Mouse (Mus musculus) midbrain, embryonic 14.5 days (tissue): Measurements from ENCODE around the gene Ciart. TPM values are rescaled to one million over a fixed set of nuclear protein-coding genes. Genes with fewer than 3 reads are reported as not detected.

Experiments
- ATAC-seq: fragments of 200-750 bp; cut with Nextera tagmentation; 2 replicates; pipeline ENCODE4 v1.8.0; 2017; ENCODE audit warnings: moderate number of reproducible peaks, moderate library complexity; ENCODE audit not compliant: low FRiP score, low TSS enrichment
- DNase-seq: peaks from one replicate; pipeline ENCODE4 v3.0.0-alpha.2; 2015
- H3K27ac ChIP-seq: fragments of 300-500 bp; sonication (generic); replicated peaks from 2 replicates; pipeline ENCODE4 v1.5.1; 2014; ENCODE audit warnings: mild to moderate bottlenecking, low read depth, low read length, moderate library complexity
- H3K27me3 ChIP-seq: fragments of 300-500 bp; sonication (generic); 2 replicates; pipeline ENCODE4 v1.6.1; 2014; ENCODE audit warnings: low read length, control low read depth, mixed read lengths; ENCODE audit not compliant: control insufficient read depth, insufficient read depth
- H3K36me3 ChIP-seq: fragments of 300-500 bp; sonication (generic); 2 replicates; pipeline ENCODE4 v1.6.1; 2014; ENCODE audit warnings: low read length, control low read depth; ENCODE audit not compliant: control insufficient read depth, insufficient read depth
- H3K4me1 ChIP-seq: fragments of 300-500 bp; sonication (generic); 2 replicates; pipeline ENCODE4 v1.6.1; 2014; ENCODE audit warnings: mild to moderate bottlenecking, antibody characterized with exemption, low read length, control low read depth; ENCODE audit not compliant: control insufficient read depth, insufficient read depth
- H3K4me2 ChIP-seq: fragments of 300-500 bp; sonication (generic); 2 replicates; pipeline ENCODE4 v1.6.1; 2014; ENCODE audit warnings: mild to moderate bottlenecking, low read length, moderate library complexity
- H3K4me3 ChIP-seq: fragments of 300-500 bp; sonication (generic); replicated peaks from 2 replicates; pipeline ENCODE4 v1.5.1; 2014; ENCODE audit warnings: low read depth, low read length
- H3K9ac ChIP-seq: fragments of 300-500 bp; sonication (generic); replicated peaks from 2 replicates; pipeline ENCODE4 v1.6.1; 2014; ENCODE audit warnings: mild to moderate bottlenecking, low read length, moderate library complexity
- H3K9me3 ChIP-seq: fragments of 300-500 bp; sonication (generic); 2 replicates; pipeline ENCODE4 v1.6.1; 2016; ENCODE audit warnings: low read length, control low read depth, mixed read lengths; ENCODE audit not compliant: control insufficient read depth
- WGBS: fragments of 180-500 bp; shearing (Covaris S2); extraction: QIAGEN DNeasy Blood & Tissue Kit; methylation state at CpG from one replicate; pipeline ENCODE4 v1.1.7; 2014; 5-methylcytosine and 5-hydroxymethylcytosine counted together
- polyA plus RNA-seq: library from polyadenylated mRNA; unstranded; fragments of >200 nt; fragmentation: Nextera tagmentation; extraction: Ambion mirVana; gene quantifications from 2 replicates; pipeline ENCODE4 v1.2.1, GENCODE M21; 2014

Ciart gene
- polyA plus RNA-seq: 3.1 and 3.9 TPM in 2 replicates

DNA sequence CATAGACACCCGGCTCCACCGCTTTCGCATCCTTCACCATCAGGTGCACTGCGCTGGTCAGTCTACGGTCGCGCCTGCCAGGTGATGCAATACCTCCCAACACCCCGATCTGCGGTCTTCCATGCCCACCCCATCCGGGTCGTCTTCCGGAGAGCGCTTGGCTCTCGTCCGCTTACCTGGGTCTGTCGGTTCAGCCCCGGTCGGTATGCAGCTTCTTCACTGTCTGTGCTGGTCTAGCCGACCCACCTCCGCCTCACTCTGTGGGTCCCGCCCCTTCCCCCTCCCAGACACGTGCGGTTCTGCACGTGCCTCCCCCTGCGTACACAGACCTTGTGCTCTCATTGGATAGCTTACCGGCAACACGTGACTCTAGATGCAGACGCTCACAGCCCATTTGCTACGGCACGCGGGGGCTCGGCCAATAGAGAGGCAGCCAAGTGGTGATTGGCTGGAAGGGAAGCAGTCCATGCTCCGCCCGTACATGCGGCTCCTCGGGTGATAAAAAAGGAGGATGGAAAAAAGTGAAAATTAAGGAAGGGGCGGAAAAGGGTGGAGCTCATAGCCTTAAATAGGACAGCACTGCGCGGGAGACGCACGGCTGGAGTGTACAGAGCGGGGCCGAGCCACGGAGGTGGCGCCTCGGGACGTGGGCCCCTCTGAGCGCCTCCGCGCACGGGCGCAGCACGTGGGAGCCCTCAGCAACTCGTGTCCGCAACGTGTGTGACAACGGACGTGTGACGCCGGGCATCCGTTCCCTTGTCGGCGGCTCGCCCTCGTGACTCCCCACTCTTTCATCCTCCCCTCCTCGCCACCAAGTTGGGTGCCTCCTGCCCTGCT lies at the start of gene Ciart:
Gene Ciart (minus strand): TSS at position 273 of the 837 bp plus-strand sequence.
- H3K9ac ChIP-seq: peak within 1 kb of the TSS; percentile 37; the same call in 1 of the 2 replicates
- H3K4me2 ChIP-seq: peak within 1 kb of the TSS; percentile 98
- H3K4me3 ChIP-seq: peak within 1 kb of the TSS; percentile 54
- H3K4me1 ChIP-seq: peaks cover 9% of the 10 kb centered on the region; the same call in 1 of the 2 replicates
- no peaks in the 10 kb centered on the region for H3K36me3 ChIP-seq
- ATAC-seq (peak; percentile 100), DNase-seq (peak; percentile 97)
- no peaks in the 10 kb centered on the region for H3K9me3 ChIP-seq
- no peaks in the 10 kb centered on the region; the same call in 1 of the 2 replicates for H3K27me3 ChIP-seq
- no peak within 1 kb of the TSS for H3K27ac ChIP-seq
- under 1% methylated on average over 66 of the region's 66 CpGs for WGBS

GRCm38 (mm10) chr3:95931471-95931870 lies 49.4 kb upstream of the Ciart start:
- no peak overlapping the region for H3K9ac ChIP-seq
- peaks cover 18% of the 10 kb centered on the region for H3K36me3 ChIP-seq
- no peak overlapping the region for H3K27ac ChIP-seq
- H3K4me1 ChIP-seq: peaks cover 10% of the 10 kb centered on the region
- no peaks in the 10 kb centered on the region for H3K27me3 ChIP-seq
- H3K4me2 ChIP-seq: no peak overlapping the region
- 87% methylated on average over 1 of the region's 1 CpGs for WGBS
- no peaks in the 10 kb centered on the region for H3K9me3 ChIP-seq
- ATAC-seq (no peak), DNase-seq (no peak)
- no peak overlapping the region for H3K4me3 ChIP-seq

DNA sequence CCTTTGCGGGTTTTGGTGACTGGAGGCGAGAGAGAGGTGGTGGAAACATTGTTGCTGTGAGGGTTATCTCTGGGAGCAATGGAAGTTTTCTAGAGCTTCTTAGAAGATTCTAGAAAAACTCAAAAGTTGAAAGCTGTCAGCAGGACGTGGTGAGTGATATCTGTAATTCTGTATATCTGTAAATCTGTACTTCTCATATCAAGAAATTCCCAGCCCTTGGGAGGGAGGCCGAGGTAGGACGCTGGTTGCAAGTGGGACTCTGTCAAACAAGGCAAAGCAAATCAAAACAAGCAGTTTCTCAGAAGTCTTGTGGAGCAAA lies 48.4 kb upstream of the Ciart start:
- H3K4me1 ChIP-seq: peaks cover 10% of the 10 kb centered on the region
- H3K36me3 ChIP-seq: peaks cover 15% of the 10 kb centered on the region
- H3K27ac ChIP-seq: peak overlapping the region; percentile 86
- peak overlapping the region; percentile 71 for H3K4me2 ChIP-seq
- ATAC-seq (no peak), DNase-seq (no peak)
- peak overlapping the region; percentile 64 for H3K4me3 ChIP-seq
- peak overlapping the region; percentile 77 for H3K9ac ChIP-seq
- H3K9me3 ChIP-seq: no peaks in the 10 kb centered on the region
- WGBS: 2% methylated on average over 5 of the region's 5 CpGs
- no peaks in the 10 kb centered on the region for H3K27me3 ChIP-seq

GRCm38 (mm10) chr3:95929581-95930470 lies 47.8 kb upstream of the Ciart start:
- Histone ChIP-seq H3K4me1 (peaks cover 10% of the 10 kb centered on the region), H3K27me3 (no peaks in the 10 kb centered on the region), H3K36me3 (peaks cover 10% of the 10 kb centered on the region), H3K4me2 (peak overlapping the region; percentile 71), H3K9ac (peak overlapping the region; percentile 77), H3K4me3 (peak overlapping the region; percentile 64), H3K9me3 (no peaks in the 10 kb centered on the region), H3K27ac (peak overlapping the region; percentile 86)
- DNase-seq (peak; percentile 76), ATAC-seq (peak; percentile 44)
- under 1% methylated on average over 103 of the region's 105 CpGs for WGBS

- peak within 1 kb of the TSS; percentile 64 for H3K4me3 ChIP-seq
- peaks cover 1% of the 10 kb centered on the region; the same call in 1 of the 2 replicates for H3K36me3 ChIP-seq
- H3K27ac ChIP-seq: peak within 1 kb of the TSS; percentile 86
- no peaks in the 10 kb centered on the region for H3K9me3 ChIP-seq
- ATAC-seq: peak; percentile 100
- WGBS: under 1% methylated on average over 49 of the region's 49 CpGs
- peaks cover 10% of the 10 kb centered on the region for H3K4me1 ChIP-seq
- DNase-seq: peak; percentile 99
- H3K9ac ChIP-seq: peak within 1 kb of the TSS; percentile 77
- no peaks in the 10 kb centered on the region for H3K27me3 ChIP-seq
- peak within 1 kb of the TSS; percentile 74 for H3K4me2 ChIP-seq
Measured at GRCm38 (mm10) chr3:95928658-95929503, 46.8 kb upstream of the Ciart start, which contains the start of gene Anp32e. Gene Anp32e, plus strand, starts transcription at chr3:95929246.

GRCm38 (mm10) chr3:95928261-95928657 lies 46.2 kb upstream of the Ciart start:
- WGBS: 76% methylated on average over 6 of the region's 6 CpGs
- Histone ChIP-seq H3K9ac (no peak overlapping the region), H3K27ac (peak overlapping the region; percentile 60)

GRCm38 (mm10) chr3:95925087-95925486 lies 43.0 kb upstream of the Ciart start:
- 86% methylated on average over 5 of the region's 5 CpGs for WGBS
- no peak overlapping the region for H3K27ac ChIP-seq
- no peaks in the 10 kb centered on the region; the same call in 1 of the 2 replicates for H3K4me1 ChIP-seq
- no peak overlapping the region for H3K4me3 ChIP-seq
- H3K27me3 ChIP-seq: no peaks in the 10 kb centered on the region
- no peak overlapping the region for H3K9ac ChIP-seq
- ATAC-seq (no peak), DNase-seq (no peak)
- H3K36me3 ChIP-seq: no peaks in the 10 kb centered on the region
- no peaks in the 10 kb centered on the region for H3K9me3 ChIP-seq
- H3K4me2 ChIP-seq: no peak overlapping the region

More at GRCm38 (mm10) chr3:95928261-95928657, 46.2 kb upstream of the Ciart start:
- no peak for ATAC-seq
- no peaks in the 10 kb centered on the region for H3K36me3 ChIP-seq
- peaks cover 10% of the 10 kb centered on the region for H3K4me1 ChIP-seq
- no peak for DNase-seq
- H3K27me3 ChIP-seq: no peaks in the 10 kb centered on the region
- peak overlapping the region; percentile 64 for H3K4me3 ChIP-seq
- H3K4me2 ChIP-seq: peak overlapping the region; percentile 74
- H3K9me3 ChIP-seq: no peaks in the 10 kb centered on the region

DNA sequence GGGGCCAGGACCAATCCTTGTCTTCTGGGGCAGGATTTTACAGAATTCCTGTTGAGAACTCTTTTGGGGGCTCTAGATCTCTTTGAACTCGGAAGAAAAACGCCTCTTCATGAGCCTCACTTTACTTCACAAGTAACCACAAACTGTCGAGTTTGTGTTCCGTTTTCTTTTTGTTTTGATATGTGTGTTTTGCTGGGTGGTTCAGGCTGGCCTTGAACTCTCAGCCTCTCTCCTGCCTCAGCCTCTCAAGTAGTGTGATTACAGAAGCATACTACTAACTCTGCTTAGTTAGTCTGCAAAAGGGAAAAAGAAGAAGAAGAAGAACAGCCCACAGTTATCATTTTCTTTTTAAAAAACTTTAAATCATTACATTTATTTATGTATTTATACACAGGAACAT lies 42.1 kb upstream of the Ciart start:
- H3K36me3 ChIP-seq: no peaks in the 10 kb centered on the region
- no peak overlapping the region for H3K27ac ChIP-seq
- H3K4me2 ChIP-seq: no peak overlapping the region
- DNase-seq: no peak
- no peaks in the 10 kb centered on the region; the same call in 1 of the 2 replicates for H3K4me1 ChIP-seq
- no peak overlapping the region for H3K4me3 ChIP-seq
- no peaks in the 10 kb centered on the region for H3K9me3 ChIP-seq
- WGBS: 79% methylated on average over 4 of the region's 4 CpGs
- H3K27me3 ChIP-seq: no peaks in the 10 kb centered on the region
- ATAC-seq: no peak
- H3K9ac ChIP-seq: no peak overlapping the region
